Mouse (Mus musculus) Patski (cell line): ENCODE results near the gene Pcsk5. TPM values are rescaled to one million over a fixed set of nuclear protein-coding genes. Genes with fewer than 3 reads are reported as not detected.
A peak's percentile ranks its signal among the peaks of the same experiment; 100 is the strongest.

Experiments used
- ATAC-seq: fragments of 100-300 bp; one replicate; pipeline ENCODE4 v1.8.0; 2021
- CTCF ChIA-PET: fragments of 350-600 bp; sonication (Branson Sonifier 250); formaldehyde crosslinking; loops from one replicate; lab custom pipeline; 2022; ENCODE audit warnings: inconsistent platforms; lab: Charles Lee
- POLR2A ChIA-PET: fragments of 350-600 bp; sonication (Branson Sonifier 250); formaldehyde crosslinking; loops from one replicate; lab custom pipeline; 2022; ENCODE audit warnings: antibody characterized with exemption, inconsistent platforms; lab: Charles Lee
- DNase-seq: peaks from one replicate; pipeline ENCODE4 v3.0.0-alpha.2; 2011; ENCODE audit warnings: low read depth, low spot score
- H3K27me3 ChIP-seq: fragments of 371-371 bp; one replicate; pipeline ENCODE4 v1.5.1; 2021
- CTCF ChIP-seq: fragments of 100-300 bp; IDR thresholded peaks from one replicate; pipeline ENCODE4 v1.5.1; 2021
- in situ Hi-C: fragments of 300-500 bp; cut with MboI; formaldehyde crosslinking; loops from 3 replicates; pipeline ENCODE4 v1.11.1; 2018; ENCODE audit warnings: low pct_unique_long_range_greater_than_20kb, mixed read lengths
- polyA plus RNA-seq: library from polyadenylated mRNA; unstranded; gene quantifications from one replicate; pipeline ENCODE4 v1.2.3, GENCODE M21; 2021

Gene Pcsk5
- polyA plus RNA-seq, 1 experiment from 2014 or later, result 2.3 TPM

DNA sequence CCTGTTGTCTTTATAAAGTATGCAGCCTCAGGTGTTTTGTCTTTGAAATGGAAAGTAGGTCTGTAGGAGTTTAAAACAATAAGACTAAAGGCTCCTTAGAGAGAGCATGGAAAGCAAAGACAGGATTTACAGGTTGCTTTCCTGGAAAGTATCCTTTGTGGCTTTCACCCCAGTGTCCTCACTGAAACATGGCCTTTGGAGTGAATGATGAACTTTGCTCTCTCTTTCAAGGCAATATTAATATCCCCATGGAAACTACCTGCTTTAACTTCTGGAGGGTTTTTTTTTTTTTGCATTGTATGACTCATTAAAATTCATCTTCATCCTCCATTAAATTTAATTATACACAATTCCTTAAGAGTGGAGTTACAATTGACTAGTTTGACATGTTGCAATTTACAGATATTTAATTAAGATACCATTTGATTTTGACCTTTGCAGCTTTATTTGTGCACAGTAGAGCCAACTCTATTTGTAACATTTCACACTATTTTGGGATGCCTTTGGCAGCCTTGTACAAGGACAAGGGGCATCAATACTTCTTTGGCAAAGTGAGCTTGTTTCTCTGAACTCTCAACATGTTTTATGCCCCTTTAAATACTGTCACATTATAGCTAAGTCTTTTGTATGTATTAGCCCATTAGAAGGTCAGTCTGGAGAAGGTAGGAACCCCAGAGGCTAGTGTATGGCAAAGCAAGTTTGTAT lies 283.9 kb downstream of the Pcsk5 start:
- no peak for TF ChIP-seq CTCF
- in situ Hi-C loops, result no loop called here
- DNase-seq, result no peak
- POLR2A ChIA-PET, result interaction anchor here (0.6 kb wide), 1 partner anchor 743 kb away, joined by 4 read pairs; no protein-coding TSS in a partner anchor
- no peak for ATAC-seq
- CTCF ChIA-PET, result no interaction called here
- H3K27me3 ChIP-seq, result no peaks in the 10 kb centered on the region

DNA sequence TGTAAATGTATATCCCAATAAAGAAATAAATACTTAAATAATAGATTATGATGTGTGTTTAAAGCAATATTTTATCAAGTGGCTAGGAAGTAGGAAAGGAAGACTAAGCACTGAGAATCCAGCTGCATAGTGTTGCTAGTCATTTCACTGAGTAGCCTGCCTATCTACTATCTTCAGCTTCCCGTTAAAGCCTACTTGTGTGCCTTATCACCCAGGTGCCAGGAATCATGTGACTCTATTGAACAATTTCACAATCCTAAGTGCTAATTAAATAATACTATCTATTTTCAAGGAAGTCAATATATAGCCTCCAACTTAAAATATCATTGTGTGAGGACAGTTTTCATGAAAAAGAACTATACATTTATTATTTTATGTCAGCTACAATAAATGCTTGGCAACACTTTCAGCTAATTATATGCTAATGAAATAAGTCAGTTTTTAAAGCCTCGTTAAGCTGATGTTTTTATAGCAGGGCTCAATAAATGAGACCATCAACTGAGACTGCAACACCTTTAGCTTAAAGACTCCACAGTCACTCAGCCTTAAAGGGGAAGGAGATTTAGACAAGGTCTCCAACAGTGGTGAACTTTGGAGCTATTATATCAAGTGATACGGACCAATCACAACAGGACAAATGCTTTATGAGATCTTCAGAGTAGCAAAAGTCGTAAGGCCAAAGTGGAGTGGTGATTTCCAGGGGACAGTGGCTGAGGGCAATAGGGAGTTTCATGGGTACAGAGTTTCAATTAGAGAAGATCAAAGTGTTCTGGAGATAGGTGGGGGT lies 308.5 kb downstream of the Pcsk5 start:
- TF ChIP-seq CTCF, result no peak
- CTCF ChIA-PET, result interaction anchor here (1.0 to 1.4 kb wide), 4 partner anchors 9 to 32 kb away, joined by 3 to 5 read pairs (median 4); no protein-coding TSS in a partner anchor
- in situ Hi-C loops, result no loop called here
- DNase-seq (no peak), ATAC-seq (no peak)
- POLR2A ChIA-PET, result no interaction called here
- peaks cover 38% of the 10 kb centered on the region for H3K27me3 ChIP-seq

- in situ Hi-C loops, result no loop called here
- DNase-seq (no peak), ATAC-seq (no peak)
- no peak for TF ChIP-seq CTCF
- ChIA-PET POLR2A (no interaction called here), CTCF (interaction anchor here (1.3 kb wide), 1 partner anchor 40 kb away, joined by 3 read pairs; no protein-coding TSS in a partner anchor)
- peaks cover 45% of the 10 kb centered on the region for H3K27me3 ChIP-seq
These were observed 311.9 kb downstream of the Pcsk5 start for GRCm38 (mm10) chr19:17525558-17525957.

DNA sequence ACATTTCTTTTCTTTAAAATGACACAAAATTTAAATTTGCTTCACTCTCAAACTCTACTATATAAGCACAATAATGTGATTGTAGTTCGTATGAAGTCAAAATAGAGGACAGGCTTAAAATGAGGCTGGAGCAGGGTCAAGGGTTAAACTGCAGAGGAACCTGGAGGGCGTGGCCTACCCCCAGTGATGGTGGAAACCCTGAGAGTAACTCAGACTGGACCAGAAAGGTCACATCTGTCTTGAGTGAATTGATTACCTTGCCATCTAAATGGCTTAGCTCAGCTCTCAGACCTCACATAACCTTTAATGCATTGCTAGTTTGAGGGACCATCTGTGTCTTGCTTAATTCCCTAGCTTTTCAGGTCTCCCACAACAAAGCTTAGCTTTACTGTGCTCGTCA lies 323.0 kb downstream of the Pcsk5 start:
- H3K27me3 ChIP-seq, result peaks cover 26% of the 10 kb centered on the region
- ATAC-seq (peak; percentile 69), DNase-seq (peak; percentile 24)
- in situ Hi-C loops, result no loop called here
- CTCF ChIA-PET, result no interaction called here
- POLR2A ChIA-PET, result no interaction called here
- no peak for TF ChIP-seq CTCF

GRCm38 (mm10) chr19:17511283-17511682 lies 326.1 kb downstream of the Pcsk5 start:
- H3K27me3 ChIP-seq, result peaks cover 29% of the 10 kb centered on the region
- ChIA-PET CTCF (no interaction called here), POLR2A (no interaction called here)
- DNase-seq (no peak), ATAC-seq (no peak)
- TF ChIP-seq CTCF, result no peak
- in situ Hi-C loops, result no loop called here

- ChIA-PET POLR2A (no interaction called here), CTCF (no interaction called here)
- in situ Hi-C loops, result no loop called here
- ATAC-seq (no peak), DNase-seq (no peak)
- peaks cover 41% of the 10 kb centered on the region for H3K27me3 ChIP-seq
- TF ChIP-seq CTCF, result no peak
These were observed 333.2 kb downstream of the Pcsk5 start for GRCm38 (mm10) chr19:17504212-17504611.

DNA sequence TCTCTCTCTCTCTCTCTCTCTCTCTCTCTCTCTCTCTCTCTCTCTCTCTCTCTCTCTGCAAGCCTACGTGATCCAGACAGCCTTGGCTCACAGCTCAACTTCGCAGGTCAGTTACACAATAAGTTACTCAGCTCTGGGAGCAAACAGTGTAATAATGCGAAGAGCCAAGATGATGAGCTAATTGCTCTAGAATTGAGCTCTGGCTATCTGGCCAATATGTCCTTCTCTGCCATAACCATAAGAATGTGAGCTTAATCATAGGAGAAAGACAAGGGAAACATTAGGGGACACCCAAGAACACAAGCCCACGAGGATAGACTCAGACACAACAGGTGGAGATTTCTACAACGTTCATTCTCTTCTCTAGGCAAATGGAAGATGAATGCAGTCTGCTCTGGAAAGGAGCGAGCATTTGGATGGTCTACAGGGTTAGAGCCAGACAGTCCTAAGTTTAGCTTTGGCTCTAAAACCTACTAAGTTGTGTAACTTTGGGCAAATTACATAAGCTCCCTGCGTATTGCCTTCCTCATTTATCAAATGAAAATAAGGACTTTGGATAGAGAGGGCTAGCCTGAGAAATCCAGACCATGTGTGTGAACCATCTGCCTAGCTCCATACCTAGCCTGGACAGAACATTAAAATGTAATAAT lies 338.7 kb downstream of the Pcsk5 start:
- peak; percentile 60 for ATAC-seq
- POLR2A ChIA-PET, result no interaction called here
- CTCF ChIA-PET, result interaction anchor here (1.4 kb wide), 1 partner anchor 19 kb away, joined by 3 read pairs; no protein-coding TSS in a partner anchor

DNA sequence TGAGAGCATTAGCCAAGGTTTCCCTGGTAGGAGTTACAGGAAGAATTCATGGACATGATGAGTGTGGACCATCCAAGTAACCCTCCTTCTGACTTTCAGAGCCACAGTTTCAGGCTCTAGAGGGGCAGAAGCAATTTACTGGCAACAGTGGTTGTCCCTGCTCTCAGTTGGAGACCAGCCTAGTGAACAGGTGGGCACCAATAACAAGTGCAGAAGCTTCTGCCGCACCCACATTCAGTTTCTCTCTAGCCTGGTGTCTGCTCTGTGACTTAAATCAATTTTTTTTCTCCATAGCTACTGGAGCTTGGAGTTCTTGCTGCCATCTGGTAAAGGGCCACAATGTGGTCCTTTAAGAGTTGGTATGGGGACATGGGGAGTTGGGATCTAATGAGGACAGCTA lies 341.3 kb downstream of the Pcsk5 start:
- ATAC-seq (no peak), DNase-seq (no peak)
- in situ Hi-C loops, result no loop called here
- CTCF ChIA-PET, result interaction anchor here (0.7 kb wide), 1 partner anchor 43 kb away, joined by 3 read pairs; no protein-coding TSS in a partner anchor
- POLR2A ChIA-PET, result no interaction called here
- no peak for TF ChIP-seq CTCF
- H3K27me3 ChIP-seq, result peaks cover 29% of the 10 kb centered on the region

More for the DNA sequence above, 338.7 kb downstream of the Pcsk5 start:
- in situ Hi-C loops, result no loop called here
- H3K27me3 ChIP-seq, result peaks cover 39% of the 10 kb centered on the region
- TF ChIP-seq CTCF, result no peak
- no peak for DNase-seq

GRCm38 (mm10) chr19:17491822-17492544 lies 345.4 kb downstream of the Pcsk5 start:
- POLR2A ChIA-PET, result interaction anchor here (1.0 kb wide), 1 partner anchor 31 kb away, joined by 3 read pairs; no protein-coding TSS in a partner anchor
- peaks cover 42% of the 10 kb centered on the region for H3K27me3 ChIP-seq
- CTCF ChIA-PET, result interaction anchor here (0.8 kb wide), 1 partner anchor 15 kb away, joined by 4 read pairs; no protein-coding TSS in a partner anchor
- DNase-seq (no peak), ATAC-seq (no peak)
- in situ Hi-C loops, result no loop called here
- TF ChIP-seq CTCF, result no peak

DNA sequence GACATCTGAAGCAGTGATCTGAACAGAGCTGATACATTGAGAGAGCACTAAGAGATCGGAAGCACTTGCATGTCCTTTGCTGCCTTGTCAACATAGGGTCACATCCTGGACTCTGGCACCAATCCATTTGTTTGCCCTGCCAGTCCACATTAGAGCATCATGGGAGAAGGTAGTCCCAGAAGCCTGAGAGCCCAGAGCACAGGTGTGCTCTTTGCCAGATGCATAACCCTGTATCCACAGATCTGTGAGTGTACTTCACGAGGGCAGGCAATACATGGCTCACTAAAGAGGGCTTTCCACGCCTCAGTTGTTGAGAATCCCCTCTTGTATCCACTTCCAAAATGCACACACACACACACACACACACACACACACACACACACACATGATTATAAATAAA lies 346.1 kb downstream of the Pcsk5 start:
- ChIA-PET POLR2A (no interaction called here), CTCF (interaction anchor here (0.8 kb wide), 1 partner anchor 14 kb away, joined by 4 read pairs; no protein-coding TSS in a partner anchor)
- in situ Hi-C loops, result no loop called here
- DNase-seq (no peak), ATAC-seq (no peak)
- H3K27me3 ChIP-seq, result peaks cover 37% of the 10 kb centered on the region
- TF ChIP-seq CTCF, result no peak
